Mouse (Mus musculus) midbrain, postnatal 0 days (tissue): ENCODE measurements around the gene Hes1. TPM values are rescaled to one million over a fixed set of nuclear protein-coding genes. Genes with fewer than 3 reads are reported as not detected.

Experiments
- ATAC-seq: fragments of 200-750 bp; cut with Nextera tagmentation; 2 replicates; pipeline ENCODE4 v1.8.0; 2017; ENCODE audit warnings: moderate number of reproducible peaks, mild to moderate bottlenecking, moderate TSS enrichment, moderate library complexity; ENCODE audit not compliant: low FRiP score
- DNase-seq: peaks from one replicate; pipeline ENCODE4 v3.0.0-alpha.2; 2015; ENCODE audit warnings: low spot score
- H3K27ac ChIP-seq: fragments of 300-500 bp; sonication (generic); 2 replicates; pipeline ENCODE4 v1.5.1; 2014; ENCODE audit warnings: low read depth, mild to moderate bottlenecking, low read length, mixed read lengths
- H3K27me3 ChIP-seq: fragments of 300-500 bp; sonication (generic); 2 replicates; pipeline ENCODE4 v1.6.1; 2014; ENCODE audit warnings: low read length, control low read depth, mixed read lengths; ENCODE audit not compliant: insufficient read depth
- H3K36me3 ChIP-seq: fragments of 300-500 bp; sonication (generic); 2 replicates; pipeline ENCODE4 v1.6.1; 2014; ENCODE audit warnings: low read length, control low read depth, mixed read lengths; ENCODE audit not compliant: insufficient read depth
- H3K4me1 ChIP-seq: fragments of 300-500 bp; sonication (generic); 2 replicates; pipeline ENCODE4 v1.6.1; 2014; ENCODE audit warnings: mild to moderate bottlenecking, control low read depth, antibody characterized with exemption, low read length, mixed read lengths; ENCODE audit not compliant: insufficient read depth
- H3K4me2 ChIP-seq: fragments of 300-500 bp; sonication (generic); 2 replicates; pipeline ENCODE4 v1.6.1; 2014; ENCODE audit warnings: low read depth, mild to moderate bottlenecking, low read length, mixed read lengths; ENCODE audit not compliant: poor library complexity, severe bottlenecking
- H3K4me3 ChIP-seq: fragments of 300-500 bp; sonication (generic); 2 replicates; pipeline ENCODE4 v1.5.1; 2014; ENCODE audit warnings: low read depth, mild to moderate bottlenecking, low read length, moderate library complexity
- H3K9ac ChIP-seq: fragments of 300-500 bp; sonication (generic); replicated peaks from 2 replicates; pipeline ENCODE4 v1.6.1; 2014; ENCODE audit warnings: mild to moderate bottlenecking, low read length, moderate library complexity, mixed read lengths; ENCODE audit not compliant: poor library complexity, severe bottlenecking
- H3K9me3 ChIP-seq: fragments of 300-500 bp; sonication (generic); 2 replicates; pipeline ENCODE4 v1.6.1; 2016; ENCODE audit warnings: low read length, control low read depth
- CTCF ChIP-seq: IDR thresholded peaks from 2 replicates; pipeline ENCODE4 v1.5.1; 2016; ENCODE audit warnings: antibody characterized with exemption, mild to moderate bottlenecking
- WGBS: fragments of 180-500 bp; shearing (Covaris S2); extraction: QIAGEN DNeasy Blood & Tissue Kit; methylation state at CpG from one replicate; pipeline ENCODE4 v1.1.7; 2014; 5-methylcytosine and 5-hydroxymethylcytosine counted together
- polyA plus RNA-seq: library from polyadenylated mRNA; unstranded; fragments of >200 nt; fragmentation: Nextera tagmentation; extraction: Ambion mirVana; gene quantifications from 2 replicates; pipeline ENCODE4 v1.2.1, GENCODE M21; 2015
- total RNA-seq: library from RNA; depleted of rRNA; stranded (reverse); fragments of >200 nt; gene quantifications from 2 replicates; pipeline ENCODE4 v1.2.3, GENCODE M21; 2014

The Hes1 gene
- total and polyA plus RNA-seq, 2 experiments from 2014 or later: 10.2 to 13.0 TPM

GRCm38 (mm10) chr16:30054541-30054940 lies 9.6 kb upstream of the Hes1 start:
- no peak for TF ChIP-seq CTCF
- no peak overlapping the region for H3K4me2 ChIP-seq
- ATAC-seq: no peak

DNA sequence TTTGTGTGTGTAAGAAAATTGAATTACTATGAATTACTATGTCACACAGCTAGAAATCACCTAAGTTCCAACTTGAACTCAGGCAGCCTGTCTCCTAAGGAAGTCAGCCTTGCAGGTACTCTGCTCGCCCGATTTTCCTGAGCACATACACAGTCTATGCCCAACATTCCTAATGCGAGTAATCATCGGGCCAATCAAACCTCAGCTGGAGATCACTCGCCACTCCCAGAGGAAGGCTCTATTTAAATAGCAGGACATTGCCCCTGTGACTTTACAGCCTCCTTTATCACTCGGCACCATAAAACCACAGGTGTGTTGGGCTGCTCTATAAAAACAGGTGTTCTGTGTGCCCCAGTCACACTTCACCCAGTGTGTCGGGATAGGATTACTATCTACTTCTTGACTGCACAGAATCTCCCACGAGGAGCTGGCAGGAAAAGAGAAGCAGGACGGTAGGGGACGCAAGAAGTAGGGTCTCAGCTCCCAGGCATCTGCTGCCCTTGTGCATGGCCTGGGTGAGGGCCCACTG lies 8.8 kb upstream of the Hes1 start:
- no peaks in the 10 kb centered on the region for H3K36me3 ChIP-seq
- no peak overlapping the region for H3K4me3 ChIP-seq
- DNase-seq (no peak), ATAC-seq (no peak)
- H3K27ac ChIP-seq: no peak overlapping the region
- no peaks in the 10 kb centered on the region for H3K9me3 ChIP-seq
- H3K27me3 ChIP-seq: peaks cover 21% of the 10 kb centered on the region
- no peaks in the 10 kb centered on the region for H3K4me1 ChIP-seq
- no peak overlapping the region for H3K4me2 ChIP-seq
- TF ChIP-seq CTCF: no peak
- no peak overlapping the region for H3K9ac ChIP-seq
- WGBS: 75% methylated on average over 10 of the region's 10 CpGs

More at GRCm38 (mm10) chr16:30054541-30054940, 9.6 kb upstream of the Hes1 start:
- Histone ChIP-seq H3K27me3 (peaks cover 15% of the 10 kb centered on the region), H3K9me3 (no peaks in the 10 kb centered on the region), H3K4me1 (no peaks in the 10 kb centered on the region), H3K9ac (no peak overlapping the region), H3K36me3 (no peaks in the 10 kb centered on the region), H3K4me3 (no peak overlapping the region), H3K27ac (no peak overlapping the region)
- DNase-seq: no peak
- WGBS: 77% methylated on average over 4 of the region's 4 CpGs

- no peak overlapping the region for H3K9ac ChIP-seq
- H3K9me3 ChIP-seq: no peaks in the 10 kb centered on the region
- no peak for TF ChIP-seq CTCF
- no peak overlapping the region for H3K4me2 ChIP-seq
- H3K4me3 ChIP-seq: no peak overlapping the region
- 84% methylated on average over 7 of the region's 7 CpGs for WGBS
- H3K4me1 ChIP-seq: no peaks in the 10 kb centered on the region
- H3K27me3 ChIP-seq: peaks cover 26% of the 10 kb centered on the region
- no peaks in the 10 kb centered on the region for H3K36me3 ChIP-seq
- no peak overlapping the region for H3K27ac ChIP-seq
- ATAC-seq (no peak), DNase-seq (no peak)
Observed at GRCm38 (mm10) chr16:30055927-30056326, 8.3 kb upstream of the Hes1 start.

GRCm38 (mm10) chr16:30056906-30057305 lies 7.3 kb upstream of the Hes1 start:
- peak; percentile 79 for DNase-seq
- no peaks in the 10 kb centered on the region for H3K36me3 ChIP-seq
- H3K27ac ChIP-seq: no peak overlapping the region
- TF ChIP-seq CTCF: no peak
- no peak overlapping the region for H3K9ac ChIP-seq
- peaks cover 33% of the 10 kb centered on the region for H3K27me3 ChIP-seq
- H3K4me2 ChIP-seq: no peak overlapping the region
- H3K4me3 ChIP-seq: no peak overlapping the region
- H3K9me3 ChIP-seq: no peaks in the 10 kb centered on the region
- no peaks in the 10 kb centered on the region for H3K4me1 ChIP-seq
- ATAC-seq: no peak
- WGBS: 74% methylated on average over 2 of the region's 2 CpGs

- no peak for TF ChIP-seq CTCF
- no peak for ATAC-seq
Observed at GRCm38 (mm10) chr16:30058974-30059717, 5.0 kb upstream of the Hes1 start.

DNA sequence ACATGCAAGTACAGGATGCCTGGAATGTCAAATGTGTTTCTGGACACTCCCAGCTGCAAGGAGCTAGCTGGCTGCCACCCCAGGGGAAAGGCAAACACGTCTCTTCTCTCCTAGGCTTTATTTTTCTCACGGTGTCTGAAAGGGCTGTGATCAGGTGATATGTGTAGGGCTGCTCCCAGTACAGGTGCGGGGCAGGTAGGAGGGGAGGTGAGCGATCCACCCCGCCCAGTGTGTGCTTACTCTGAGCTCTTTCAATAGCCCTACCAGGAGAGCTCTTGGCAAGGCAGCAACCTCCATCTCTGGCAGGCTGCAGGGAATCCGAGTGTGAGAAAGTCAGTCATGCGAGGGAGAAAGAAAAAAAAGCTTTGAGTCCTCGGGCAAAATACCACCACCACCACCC lies 3.8 kb upstream of the Hes1 start:
- H3K9ac ChIP-seq: no peak overlapping the region
- H3K27me3 ChIP-seq: peaks cover 39% of the 10 kb centered on the region
- H3K27ac ChIP-seq: no peak overlapping the region
- ATAC-seq: no peak
- no peaks in the 10 kb centered on the region for H3K9me3 ChIP-seq
- H3K4me3 ChIP-seq: no peak overlapping the region
- no peak for TF ChIP-seq CTCF
- no peaks in the 10 kb centered on the region for H3K36me3 ChIP-seq
- H3K4me2 ChIP-seq: no peak overlapping the region
- H3K4me1 ChIP-seq: no peaks in the 10 kb centered on the region
- DNase-seq: no peak
- 10% methylated on average over 8 of the region's 8 CpGs for WGBS

More at GRCm38 (mm10) chr16:30058974-30059717, 5.0 kb upstream of the Hes1 start:
- no peaks in the 10 kb centered on the region for H3K4me1 ChIP-seq
- WGBS: 26% methylated on average over 9 of the region's 9 CpGs
- H3K27ac ChIP-seq: no peak overlapping the region
- H3K4me2 ChIP-seq: no peak overlapping the region
- no peaks in the 10 kb centered on the region for H3K36me3 ChIP-seq
- H3K9me3 ChIP-seq: no peaks in the 10 kb centered on the region
- no peak overlapping the region for H3K4me3 ChIP-seq
- DNase-seq: peak; percentile 74
- no peak overlapping the region for H3K9ac ChIP-seq
- peaks cover 38% of the 10 kb centered on the region for H3K27me3 ChIP-seq
